8 mouse cellular contexts compared by ENCODE assay signal in genomic region chr2:115581241-115581988, GRCm38 (mm10). TPM values are rescaled to one million over a fixed set of nuclear protein-coding genes. Genes with fewer than 3 reads are reported as not detected.
DNase-seq lines count a peak whose midpoint lies in the region; ATAC-seq lines count a peak whose summit lies in the region.

BC052040 (plus strand) TSS chr2:115581716.

- no peaks in the 10 kb centered on the region for H3K9me3 ChIP-seq in megakaryocyte, embryonic 14.5 days

- H3K27me3 ChIP-seq in megakaryocyte, embryonic 14.5 days (replicated peaks) = no peaks in the 10 kb centered on the region

- DNase-seq in ZHBTc4 (ENCODE audit: low read depth, low spot score) = peak; percentile 95
- DNase-seq in gastrocnemius, adult 8-10 months (ENCODE audit: low spot score in 2 of 2) = peak; percentile 76 to 82
- DNase-seq in hindlimb bud, embryonic 11.5 days (ENCODE audit: extremely low spot score, low read depth, low spot score) = peak; percentile 76
- DNase-seq in left cerebral cortex, adult 8-10 months (ENCODE audit: low spot score in 2 of 2) = peak; percentile 85 to 87
- peak; percentile 92 for DNase-seq in right cerebral cortex, postnatal 10 days (ENCODE audit: low spot score in 2 of 2)
- DNase-seq in urinary bladder, postnatal 25 days (ENCODE audit: low spot score) = peak; percentile 85

- peaks cover 20% of the 10 kb centered on the region for H3K4me1 ChIP-seq in megakaryocyte, embryonic 14.5 days

- peak within 1 kb of the TSS; percentile 94 for H3K4me3 ChIP-seq in megakaryocyte, embryonic 14.5 days (replicated peaks)

- ATAC-seq in common myeloid progenitor, adult 5-6 weeks (replicated peaks; ENCODE audit: low read depth, poor library complexity, severe bottlenecking) = peak; percentile 98

- H3K36me3 ChIP-seq in megakaryocyte, embryonic 14.5 days (replicated peaks; ENCODE audit: low read length) = no peaks in the 10 kb centered on the region

RNA-seq across cellular contexts. Expression of gene BC052040, which starts in this region (rescaled TPM):
- 9.9 and 10.7 TPM in 2 replicates for total RNA-seq in common myeloid progenitor, adult 5-6 weeks (2017)
- 1 to 10 TPM; 3.0 to 5.3 (median 3.7) TPM for total RNA-seq in gastrocnemius, adult 8-10 months (2022)
- total RNA-seq in left cerebral cortex, adult 8-10 months (2022) = 1 to 10 TPM; 7.8 to 8.4 (median 8.0) TPM
- polyA plus RNA-seq in megakaryocyte, embryonic 14.5 days (2012; ENCODE audit: insufficient read depth, low replicate concordance) = 1.6 TPM in 1 of 2 replicates, not detected in the other

Comparison
In these comparisons a context has a peak if more than half of its experiments do, and no peak if none do; other contexts are left out.
1. Peak in every context shown above with its lines: DNase-seq, ATAC-seq and H3K4me3 ChIP-seq.